Mouse (Mus musculus) v-Abl transformed pro-B cells (cell line): Measurements from ENCODE around the gene Susd6.

ENCODE experiments used
- in situ Hi-C, 2 experiments: fragments of 400-800 bp; cut with MboI; formaldehyde crosslinking; loops; one replicate each; pipeline ENCODE4 v1.15.1; 2025; ENCODE audit not compliant: unreplicated experiment in 2 of 2

Gene Susd6

GRCm38 (mm10) chr12:80917764-80918163, 127.5 kb downstream of the Susd6 start:
- in situ Hi-C loops, result no loop called here

- in situ Hi-C loops, result no loop called here
Observed at GRCm38 (mm10) chr12:80921301-80921700, 131.0 kb downstream of the Susd6 start.

- in situ Hi-C loops, result no loop called here
Observed at GRCm38 (mm10) chr12:80922869-80923268, 132.6 kb downstream of the Susd6 start.

- in situ Hi-C loops, result no loop called here
Observed at GRCm38 (mm10) chr12:80923602-80924001, 133.3 kb downstream of the Susd6 start.

- in situ Hi-C loops, result no loop called here
Observed at GRCm38 (mm10) chr12:80924205-80924604, 133.9 kb downstream of the Susd6 start.

GRCm38 (mm10) chr12:80925919-80926318, 135.6 kb downstream of the Susd6 start:
- in situ Hi-C loops, result no loop called here

GRCm38 (mm10) chr12:80926550-80926949, 136.2 kb downstream of the Susd6 start:
- in situ Hi-C loops, result no loop called here

- in situ Hi-C loops, result no loop called here
Observed at GRCm38 (mm10) chr12:80927518-80927917, 137.2 kb downstream of the Susd6 start.

- in situ Hi-C loops, result no loop called here
Observed at GRCm38 (mm10) chr12:80928881-80929280, 138.6 kb downstream of the Susd6 start.

- in situ Hi-C loops, result no loop called here
Observed at GRCm38 (mm10) chr12:80930141-80930540, 139.8 kb downstream of the Susd6 start.
